9 mouse cellular contexts compared by ENCODE assay signal in genomic region chr11:53254926-53255325, GRCm38 (mm10). TPM values are rescaled to one million over a fixed set of nuclear protein-coding genes. Genes with fewer than 3 reads are reported as not detected.
DNase-seq lines count a peak whose midpoint lies in the region; ATAC-seq and TF ChIP-seq lines count a peak whose summit lies in the region.
"Had no signal": no experiment of that assay in that cellular context is flagged by ENCODE, and none has a peak within 500 bp of the region (broad histone marks: within the 10 kb centered on the region; RNA-seq: fewer than 3 reads in every experiment).

No protein-coding gene starts in this region.

- H3K36me3 ChIP-seq in heart, postnatal 0 days (replicated peaks; ENCODE audit: control insufficient read depth, insufficient read depth, low read length): peaks cover 2% of the 10 kb centered on the region; the same call in 1 of the 2 replicates
- peaks cover 2% of the 10 kb centered on the region; the same call in 1 of the 2 replicates for H3K36me3 ChIP-seq in heart, embryonic 12.5 days
- no peaks in the 10 kb centered on the region for H3K36me3 ChIP-seq in thymus, adult 2 months (ENCODE audit: control insufficient read depth, insufficient read depth, low read length)

- H3K4me3 ChIP-seq in heart, postnatal 0 days (ENCODE audit: low read depth, low read length): no peak overlapping the region
- H3K4me3 ChIP-seq in heart, embryonic 12.5 days: no peak overlapping the region
- no peak overlapping the region for H3K4me3 ChIP-seq in thymus, adult 2 months (ENCODE audit: control insufficient read depth, insufficient read depth, low read length)
- H3K4me3 ChIP-seq: embryonic facial prominence, embryonic 13.5 days had no signal

- H3K9ac ChIP-seq in heart, postnatal 0 days (replicated peaks; ENCODE audit: low read depth, low read length): no peak overlapping the region
- no peak overlapping the region for H3K9ac ChIP-seq in heart, embryonic 12.5 days
- H3K9ac ChIP-seq: embryonic facial prominence, embryonic 13.5 days had no signal

- WGBS in heart, postnatal 0 days: 40% methylated on average over 7 of the region's 7 CpGs
- WGBS in heart, embryonic 12.5 days: 40% methylated on average over 7 of the region's 7 CpGs
- WGBS in thymus, adult 2 months: 34% methylated on average over 7 of the region's 7 CpGs

- no peaks in the 10 kb centered on the region for H3K27me3 ChIP-seq in heart, postnatal 0 days (ENCODE audit: control insufficient read depth, insufficient read depth, low read length)
- H3K27me3 ChIP-seq in heart, embryonic 12.5 days (replicated peaks): no peaks in the 10 kb centered on the region
- H3K27me3 ChIP-seq in thymus, adult 2 months (ENCODE audit: control insufficient read depth, insufficient read depth, low read length): no peaks in the 10 kb centered on the region
- H3K27me3 ChIP-seq: embryonic facial prominence, embryonic 13.5 days had no signal

- H3K9me3 ChIP-seq in heart, postnatal 0 days (replicated peaks; ENCODE audit: control insufficient read depth, low read length): no peaks in the 10 kb centered on the region
- H3K9me3 ChIP-seq in heart, embryonic 12.5 days (replicated peaks): peaks cover 3% of the 10 kb centered on the region; the same call in 1 of the 2 replicates
- H3K9me3 ChIP-seq: embryonic facial prominence, embryonic 13.5 days had no signal

- no peak for TF ChIP-seq POLR2A in thymus, adult 2 months (IDR thresholded peaks at IDR 0.05; ENCODE audit: control insufficient read depth, extremely low read depth, insufficient read depth, low read length, poor library complexity)

- ATAC-seq in heart, postnatal 0 days (ENCODE audit: insufficient read depth, low read depth): no peak
- ATAC-seq in heart, embryonic 12.5 days (ENCODE audit: insufficient number of reproducible peaks, low FRiP score): no peak
- peak; percentile 66 for ATAC-seq in granulocyte monocyte progenitor cell, adult 5-6 weeks (replicated peaks; ENCODE audit: poor library complexity, severe bottlenecking)

- TF ChIP-seq EP300 in heart, postnatal 0 days (IDR thresholded peaks at IDR 0.05; ENCODE audit: low read depth): no peak

- no peaks in the 10 kb centered on the region for H3K4me1 ChIP-seq in heart, postnatal 0 days (ENCODE audit: control insufficient read depth, insufficient read depth)
- peaks cover 19% of the 10 kb centered on the region for H3K4me1 ChIP-seq in heart, embryonic 12.5 days (replicated peaks)
- no peaks in the 10 kb centered on the region for H3K4me1 ChIP-seq in thymus, adult 2 months (replicated peaks; ENCODE audit: control insufficient read depth, insufficient read depth, low read length)
- H3K4me1 ChIP-seq: embryonic facial prominence, embryonic 13.5 days had no signal

- peak; percentile 33 for DNase-seq in heart, postnatal 0 days (ENCODE audit: low spot score)
- DNase-seq in T-cell, adult 2 months (ENCODE audit: low spot score): peak; percentile 45
- DNase-seq in cerebellum, postnatal 36 days: peak; percentile 79 to 86
- DNase-seq in left cerebral cortex, postnatal 10 days (ENCODE audit: extremely low spot score in 1 of 2, low spot score in 2 of 2): peak; percentile 81 to 84
- DNase-seq in natural killer cell, adult 2 months (ENCODE audit: low spot score in 2 of 2): peak; percentile 15 to 62
- DNase-seq in thymus, adult 2 months: peak; percentile 59

- intact Hi-C loops in left cerebral cortex, postnatal 10 days (cut with DNase I): loop anchor here (5.0 to 10.0 kb wide), 2 partner anchors 740 to 833 kb away; no protein-coding TSS in a partner anchor

- peak; percentile 74 for TF ChIP-seq CTCF in heart, postnatal 0 days (IDR thresholded peaks at IDR 0.05; ENCODE audit: low read depth)
- peak; percentile 53; the same call in 1 of the 2 replicates for TF ChIP-seq CTCF in thymus, adult 2 months (IDR thresholded peaks at IDR 0.05; ENCODE audit: borderline replicate concordance, control insufficient read depth, extremely low read depth, insufficient read depth, low read length, poor library complexity)

- no peak overlapping the region for H3K4me2 ChIP-seq in heart, postnatal 0 days (ENCODE audit: low read depth, low read length)
- H3K4me2 ChIP-seq in heart, embryonic 12.5 days: no peak overlapping the region
- H3K4me2 ChIP-seq: embryonic facial prominence, embryonic 13.5 days had no signal

- no peak overlapping the region for H3K27ac ChIP-seq in heart, postnatal 0 days (ENCODE audit: low read depth)
- no peak overlapping the region for H3K27ac ChIP-seq in heart, embryonic 12.5 days (ENCODE audit: poor library complexity, severe bottlenecking)
- H3K27ac ChIP-seq in thymus, adult 2 months (ENCODE audit: control insufficient read depth, insufficient read depth, low read length): no peak overlapping the region
- H3K27ac ChIP-seq: embryonic facial prominence, embryonic 13.5 days had no signal

RNA-seq across cellular contexts. Expression of gene Hspa4, which starts 45.3 kb away (rescaled TPM):
- 54.0 and 64.3 TPM in 2 replicates for total RNA-seq in heart, postnatal 0 days (2014; rRNA removed; ENCODE audit: low replicate concordance)
- 59.0 and 75.6 TPM in 2 replicates for polyA plus RNA-seq in heart, postnatal 0 days (2015; fragmentation: Nextera tagmentation; extraction: Ambion mirVana)
- polyA plus RNA-seq in heart, embryonic 12.5 days (2016; fragmentation: Nextera tagmentation; extraction: Ambion mirVana): 82.4 and 84.2 TPM in 2 replicates
- 120 and 123 TPM in 2 replicates for total RNA-seq in granulocyte monocyte progenitor cell, adult 5-6 weeks (2014; fragmentation: Nextera tagmentation)
- 507 and 516 TPM in 2 replicates for total RNA-seq in granulocyte monocyte progenitor cell, adult 5-6 weeks (2017)
- total RNA-seq in left cerebral cortex, postnatal 10 days (2021): 100 to 1,000 TPM; 188 to 192 TPM
- polyA plus RNA-seq in thymus, adult 2 months (2012; rRNA removed): 29.3 and 41.9 TPM in 2 replicates
